Mouse (Mus musculus) stomach, embryonic 15.5 days (tissue): ENCODE results near the gene Fthl17e. TPM values are rescaled to one million over a fixed set of nuclear protein-coding genes. Genes with fewer than 3 reads are reported as not detected.
"Not testable (repeated sequence)": the region's sequence is repeated elsewhere in the genome, so short reads cannot be mapped to it uniquely, and the experiment has no call there.

Experiments used
- ATAC-seq: fragments of 200-750 bp; cut with Nextera tagmentation; 2 replicates; pipeline ENCODE4 v1.8.0; 2017; ENCODE audit warnings: low read depth, moderate number of reproducible peaks, moderate TSS enrichment; ENCODE audit not compliant: insufficient read depth, low FRiP score
- H3K27ac ChIP-seq: fragments of 300-500 bp; sonication (generic); 2 replicates; pipeline ENCODE4 v1.5.1; 2015; ENCODE audit warnings: mild to moderate bottlenecking, inconsistent platforms
- H3K27me3 ChIP-seq: fragments of 300-500 bp; sonication (generic); replicated peaks from 2 replicates; pipeline ENCODE4 v1.6.1; 2015; ENCODE audit warnings: inconsistent platforms
- H3K36me3 ChIP-seq: fragments of 300-500 bp; sonication (generic); 2 replicates; pipeline ENCODE4 v1.6.1; 2015; ENCODE audit warnings: inconsistent platforms
- H3K4me1 ChIP-seq: fragments of 300-500 bp; sonication (generic); 2 replicates; pipeline ENCODE4 v1.6.1; 2015; ENCODE audit warnings: inconsistent platforms
- H3K4me2 ChIP-seq: fragments of 300-500 bp; sonication (generic); 2 replicates; pipeline ENCODE4 v1.6.1; 2015; ENCODE audit warnings: mild to moderate bottlenecking, inconsistent platforms
- H3K4me3 ChIP-seq: fragments of 300-500 bp; sonication (generic); replicated peaks from 2 replicates; pipeline ENCODE4 v1.5.1; 2015; ENCODE audit warnings: inconsistent platforms
- H3K9ac ChIP-seq: fragments of 300-500 bp; sonication (generic); 2 replicates; pipeline ENCODE4 v1.6.1; 2015; ENCODE audit warnings: inconsistent platforms
- H3K9me3 ChIP-seq: fragments of 300-500 bp; sonication (generic); 2 replicates; pipeline ENCODE4 v1.6.1; 2016; ENCODE audit warnings: inconsistent platforms
- WGBS: fragments of 180-500 bp; shearing (Covaris S2); methylation state at CpG from one replicate; pipeline ENCODE4 v1.1.7; 2015; 5-methylcytosine and 5-hydroxymethylcytosine counted together
- polyA plus RNA-seq: library from polyadenylated mRNA; unstranded; fragments of >200 nt; fragmentation: Nextera tagmentation; extraction: Ambion mirVana; gene quantifications from 2 replicates; pipeline ENCODE4 v1.2.1, GENCODE M21; 2015

Gene Fthl17e
- not detected in 2 replicates for polyA plus RNA-seq

DNA sequence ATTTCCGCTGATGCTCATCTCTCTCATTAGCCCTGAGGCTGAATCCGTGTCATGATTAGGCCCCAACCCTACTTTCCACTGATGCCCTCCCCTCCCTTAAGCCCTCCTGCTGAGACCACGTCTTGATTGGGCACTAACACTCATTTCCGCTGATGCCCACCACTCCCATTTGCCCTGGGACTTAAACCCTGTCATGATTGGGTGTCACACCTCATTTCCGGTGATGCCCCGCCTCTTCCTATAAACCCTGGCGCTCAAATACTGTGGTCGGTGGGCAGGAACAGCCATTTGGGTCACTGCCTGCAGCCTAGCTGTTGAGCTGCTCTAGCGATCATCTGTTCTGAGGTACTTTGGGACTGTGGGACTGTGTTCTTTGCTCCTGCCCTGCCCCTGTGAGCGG, at the start of gene Fthl17e:
Gene Fthl17e (plus strand): TSS at position 301 of the 400 bp plus-strand sequence.
- not testable (repeated sequence) for H3K27me3 ChIP-seq, H3K36me3 ChIP-seq, H3K27ac ChIP-seq, H3K4me2 ChIP-seq, H3K4me3 ChIP-seq, H3K9ac ChIP-seq, H3K9me3 ChIP-seq, H3K4me1 ChIP-seq, ATAC-seq
- WGBS, result 100% methylated on average over 1 of the region's 10 CpGs

DNA sequence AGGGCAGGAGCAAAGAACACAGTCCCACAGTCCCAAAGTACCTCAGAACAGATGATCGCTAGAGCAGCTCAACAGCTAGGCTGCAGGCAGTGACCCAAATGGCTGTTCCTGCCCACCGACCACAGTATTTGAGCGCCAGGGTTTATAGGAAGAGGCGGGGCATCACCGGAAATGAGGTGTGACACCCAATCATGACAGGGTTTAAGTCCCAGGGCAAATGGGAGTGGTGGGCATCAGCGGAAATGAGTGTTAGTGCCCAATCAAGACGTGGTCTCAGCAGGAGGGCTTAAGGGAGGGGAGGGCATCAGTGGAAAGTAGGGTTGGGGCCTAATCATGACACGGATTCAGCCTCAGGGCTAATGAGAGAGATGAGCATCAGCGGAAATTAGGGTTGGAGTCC, 46.6 kb upstream of the Fthl17e start, which contains the start of gene Fthl17d:
Gene Fthl17d (minus strand): TSS at position 101 of the 400 bp plus-strand sequence.
- H3K9ac ChIP-seq, H3K4me2 ChIP-seq, H3K9me3 ChIP-seq, H3K4me3 ChIP-seq, H3K36me3 ChIP-seq, H3K4me1 ChIP-seq, H3K27me3 ChIP-seq, ATAC-seq, H3K27ac ChIP-seq: not testable (repeated sequence)
- no CpG with 5 or more reads among the region's 9 CpGs for WGBS

DNA sequence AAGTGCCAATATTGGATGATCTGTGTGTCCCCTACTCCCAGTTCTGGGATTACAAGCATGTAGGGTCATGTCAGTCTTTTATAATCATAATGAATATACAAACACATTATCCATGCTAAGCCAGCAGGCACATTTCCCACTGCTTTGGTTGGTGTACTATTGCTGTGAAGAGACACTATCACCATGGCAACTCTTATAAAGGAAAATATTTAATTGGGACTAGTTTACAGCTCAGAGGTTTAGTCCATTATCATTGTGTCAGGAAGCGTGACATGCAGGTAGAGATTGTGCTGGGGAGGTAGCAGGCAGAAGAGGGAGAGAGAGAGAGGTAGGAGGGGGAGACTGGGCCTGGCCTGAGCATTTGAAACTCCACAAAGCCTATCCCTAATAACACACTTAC, 17.2 kb upstream of the Fthl17e start:
- H3K36me3 ChIP-seq, result no peaks in the 10 kb centered on the region
- no peak overlapping the region for H3K27ac ChIP-seq

GRCm38 (mm10) chrX:9019481-9019880, 13.8 kb upstream of the Fthl17e start:
- no peak overlapping the region for H3K4me3 ChIP-seq
- no peak overlapping the region for H3K9ac ChIP-seq
- ATAC-seq, result no peak
- no peak overlapping the region for H3K27ac ChIP-seq
- no peaks in the 10 kb centered on the region for H3K9me3 ChIP-seq
- WGBS, result 58% methylated on average over 10 of the region's 10 CpGs
- no peak overlapping the region for H3K4me2 ChIP-seq
- H3K4me1 ChIP-seq, result no peaks in the 10 kb centered on the region
- no peaks in the 10 kb centered on the region for H3K27me3 ChIP-seq
- no peaks in the 10 kb centered on the region for H3K36me3 ChIP-seq

More for the DNA sequence above, 17.2 kb upstream of the Fthl17e start:
- 38% methylated on average over 1 of the region's 1 CpGs for whole genome bisulfite sequencing
- Histone ChIP-seq H3K4me2 (no peak overlapping the region), H3K4me1 (no peaks in the 10 kb centered on the region), H3K9ac (no peak overlapping the region), H3K9me3 (no peaks in the 10 kb centered on the region), H3K27me3 (no peaks in the 10 kb centered on the region), H3K4me3 (no peak overlapping the region)
- no peak for ATAC-seq

DNA sequence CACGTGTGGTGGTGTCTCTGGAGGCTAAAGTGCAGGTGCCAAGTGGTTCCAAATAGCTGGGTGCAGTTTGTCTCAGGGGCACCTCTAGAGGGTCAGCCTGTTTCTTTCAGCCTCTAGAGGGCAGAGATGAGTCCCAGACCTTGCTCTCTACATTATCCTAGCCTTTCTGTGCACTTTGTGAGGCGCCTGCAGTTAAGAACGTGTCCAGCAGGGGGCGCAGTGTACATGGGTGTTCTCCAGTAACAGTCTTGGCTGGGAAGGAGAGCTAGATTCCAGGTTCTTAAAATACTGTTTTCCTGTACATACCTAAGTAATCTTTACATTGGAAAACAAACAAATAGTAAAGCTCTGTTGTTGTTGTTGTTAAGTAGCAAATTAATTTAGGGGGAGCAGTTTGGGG, 8.3 kb downstream of the Fthl17e start:
- not testable (repeated sequence) for ATAC-seq, H3K4me1 ChIP-seq, H3K36me3 ChIP-seq, H3K9ac ChIP-seq, H3K4me3 ChIP-seq, H3K27me3 ChIP-seq, H3K9me3 ChIP-seq, H3K27ac ChIP-seq, H3K4me2 ChIP-seq
- WGBS, result 30% methylated on average over 3 of the region's 4 CpGs

GRCm38 (mm10) chrX:9060952-9061351, 27.7 kb downstream of the Fthl17e start:
- not testable (repeated sequence) for H3K9me3 ChIP-seq, H3K4me2 ChIP-seq, H3K27ac ChIP-seq, ATAC-seq, H3K4me3 ChIP-seq, H3K9ac ChIP-seq, H3K36me3 ChIP-seq, H3K27me3 ChIP-seq, H3K4me1 ChIP-seq
- 25% methylated on average over 9 of the region's 9 CpGs for WGBS

DNA sequence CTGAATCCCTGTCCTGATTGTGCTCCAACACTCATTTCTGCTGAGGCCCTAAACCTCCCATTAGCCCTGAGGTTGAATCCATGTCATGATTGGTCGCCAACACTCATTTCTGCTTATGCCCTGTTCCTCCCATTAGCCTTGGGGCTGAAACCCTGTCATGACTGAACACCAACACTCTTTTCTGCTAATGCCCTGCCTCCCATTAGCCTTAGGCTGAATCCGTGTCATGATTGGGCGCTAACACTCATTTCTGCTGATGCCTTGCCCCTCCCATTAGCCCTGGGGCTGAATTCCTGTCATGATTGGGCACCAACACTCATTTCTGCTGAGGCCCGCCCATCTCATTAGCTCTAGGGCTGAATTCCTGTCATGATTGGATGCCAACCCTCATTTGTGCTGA, 28.8 kb downstream of the Fthl17e start:
- no peak overlapping the region for H3K4me2 ChIP-seq
- no peak for ATAC-seq

GRCm38 (mm10) chrX:9062715-9063114, 29.4 kb downstream of the Fthl17e start, which contains the start of gene Fthl17f:
Gene Fthl17f (plus strand): TSS chrX:9063015.
- H3K27me3 ChIP-seq, H3K4me1 ChIP-seq, H3K9me3 ChIP-seq, H3K27ac ChIP-seq, ATAC-seq, H3K4me2 ChIP-seq, H3K36me3 ChIP-seq, H3K4me3 ChIP-seq, H3K9ac ChIP-seq: not testable (repeated sequence)
- 85% methylated on average over 11 of the region's 11 CpGs for WGBS

More for the DNA sequence above, 28.8 kb downstream of the Fthl17e start:
- H3K9ac ChIP-seq, result no peak overlapping the region
- WGBS, result 87% methylated on average over 4 of the region's 4 CpGs
- H3K27me3 ChIP-seq, result no peaks in the 10 kb centered on the region
- no peaks in the 10 kb centered on the region for H3K36me3 ChIP-seq
- H3K4me3 ChIP-seq, result no peak overlapping the region
- no peak overlapping the region for H3K27ac ChIP-seq
- H3K9me3 ChIP-seq, result no peaks in the 10 kb centered on the region
- no peaks in the 10 kb centered on the region for H3K4me1 ChIP-seq

- not testable (repeated sequence) for H3K4me2 ChIP-seq, H3K4me1 ChIP-seq, H3K9me3 ChIP-seq, H3K36me3 ChIP-seq, H3K9ac ChIP-seq, ATAC-seq, H3K27ac ChIP-seq, H3K4me3 ChIP-seq, H3K27me3 ChIP-seq
- WGBS, result 21% methylated on average over 9 of the region's 10 CpGs
These were observed 44.4 kb downstream of the Fthl17e start for GRCm38 (mm10) chrX:9077699-9078098.

Other genes with a start within 250 kb of the Fthl17e start
- gene Ssxb5, start 229.8 kb upstream of the Fthl17e start, polyA plus RNA-seq, result not detected in 2 replicates
- gene Gm6592, start 189.5 kb upstream of the Fthl17e start, polyA plus RNA-seq, result not detected in 2 replicates
- gene Gm5751, start 159.2 kb upstream of the Fthl17e start, polyA plus RNA-seq, result not detected in 2 replicates
- gene B630019K06Rik, start 141.1 kb upstream of the Fthl17e start, polyA plus RNA-seq, result 3.9 and 4.1 TPM in 2 replicates
- gene Fthl17b, start 70.5 kb upstream of the Fthl17e start, polyA plus RNA-seq, result not detected in 2 replicates
- gene Fthl17c, start 56.9 kb upstream of the Fthl17e start, polyA plus RNA-seq, result not detected in 2 replicates
- gene Fthl17d, start 46.7 kb upstream of the Fthl17e start, polyA plus RNA-seq, result not detected in 2 replicates
- gene Fthl17f, start 29.5 kb downstream of the Fthl17e start, polyA plus RNA-seq, result not detected in 2 replicates
- not detected in 2 replicates for gene 4930402K13Rik, start 71.1 kb downstream of the Fthl17e start, polyA plus RNA-seq
- gene Lancl3, start 166.4 kb downstream of the Fthl17e start, polyA plus RNA-seq, result 1.7 and 1.9 TPM in 2 replicates
- 0.39 TPM in 1 of 2 replicates, not detected in the other for gene Gm14862, start 223.4 kb downstream of the Fthl17e start, polyA plus RNA-seq
- 4.8 and 4.9 TPM in 2 replicates for gene Xk, start 239.3 kb downstream of the Fthl17e start, polyA plus RNA-seq